Mouse (Mus musculus) adrenal gland (tissue): ENCODE results near the gene Slc22a6.

Experiments used
- intact Hi-C: fragments of 180-260 bp; cut with DNase I; formaldehyde crosslinking; loops from one replicate; pipeline ENCODE4 v1.15.1; 2025

Slc22a6 gene

DNA sequence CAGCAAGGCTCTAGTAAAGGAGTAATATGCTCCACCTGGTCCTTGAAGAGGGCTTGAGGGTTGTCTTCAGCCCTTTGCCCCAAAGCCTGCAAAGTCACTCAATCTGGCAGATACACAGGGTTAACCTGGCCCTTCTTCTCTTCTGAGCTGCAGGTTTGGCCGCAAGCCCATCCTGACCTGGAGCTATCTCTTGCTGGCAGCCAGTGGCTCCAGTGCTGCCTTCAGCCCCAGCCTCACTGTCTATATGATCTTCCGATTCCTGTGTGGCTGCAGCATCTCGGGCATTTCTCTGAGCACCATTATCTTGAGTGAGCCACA is 12.6 kb upstream of the Slc22a6 start:
- intact Hi-C loops: no loop called here

DNA sequence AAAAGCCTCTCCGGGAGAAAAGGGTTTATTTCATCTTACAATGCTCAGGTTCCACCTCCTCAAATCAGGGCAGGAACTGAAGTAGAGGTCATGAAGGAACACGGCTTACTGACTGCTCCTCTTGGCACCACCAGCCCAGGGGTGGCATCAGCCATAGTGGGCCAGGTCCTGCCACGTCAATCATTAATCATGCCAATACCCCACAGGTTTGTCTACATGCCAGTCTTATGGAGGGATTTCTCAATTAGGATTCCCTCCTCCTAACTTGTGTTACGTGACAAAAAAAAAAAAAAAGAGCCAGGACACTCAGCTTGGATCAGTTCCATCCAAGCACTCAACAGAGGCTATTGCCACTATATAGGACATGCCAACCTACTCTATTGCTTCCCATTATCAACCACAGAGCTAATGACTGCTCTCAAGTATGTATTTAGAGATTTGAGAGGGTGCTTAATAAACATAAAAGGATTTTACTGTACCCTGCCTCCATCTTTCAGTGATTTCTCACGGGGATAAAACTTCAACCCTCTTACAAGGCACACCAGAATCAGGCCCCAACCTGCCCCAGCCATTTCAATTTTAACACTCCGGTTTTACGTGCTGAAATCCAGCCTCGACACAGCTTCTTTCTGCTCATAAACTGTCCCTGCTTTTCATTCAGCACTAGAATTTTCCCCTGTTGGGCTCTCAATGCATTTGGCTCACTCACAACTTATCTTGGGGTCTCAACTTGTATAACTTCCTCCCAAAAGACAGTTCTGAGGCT is 6.3 kb upstream of the Slc22a6 start:
- intact Hi-C loops: no loop called here

DNA sequence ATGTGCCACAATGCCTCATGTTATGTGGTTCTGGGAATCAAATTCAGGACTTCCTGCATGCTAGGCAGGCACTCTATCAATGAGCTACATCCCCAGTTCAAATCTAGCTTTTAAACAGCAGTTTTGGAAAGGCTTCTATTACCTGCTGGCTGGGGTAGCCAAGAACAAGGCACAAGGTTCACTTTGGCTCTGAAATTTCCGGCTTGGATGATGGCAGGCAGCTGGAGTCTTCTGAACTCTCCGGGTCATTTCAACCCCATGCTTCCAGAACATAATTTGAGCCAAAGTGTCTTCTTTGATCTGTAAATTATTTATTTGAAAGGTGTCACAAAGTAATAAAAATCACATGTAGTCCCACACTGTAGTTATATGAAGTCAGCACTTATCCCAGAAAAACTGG is 4.7 kb upstream of the Slc22a6 start:
- intact Hi-C loops: no loop called here

DNA sequence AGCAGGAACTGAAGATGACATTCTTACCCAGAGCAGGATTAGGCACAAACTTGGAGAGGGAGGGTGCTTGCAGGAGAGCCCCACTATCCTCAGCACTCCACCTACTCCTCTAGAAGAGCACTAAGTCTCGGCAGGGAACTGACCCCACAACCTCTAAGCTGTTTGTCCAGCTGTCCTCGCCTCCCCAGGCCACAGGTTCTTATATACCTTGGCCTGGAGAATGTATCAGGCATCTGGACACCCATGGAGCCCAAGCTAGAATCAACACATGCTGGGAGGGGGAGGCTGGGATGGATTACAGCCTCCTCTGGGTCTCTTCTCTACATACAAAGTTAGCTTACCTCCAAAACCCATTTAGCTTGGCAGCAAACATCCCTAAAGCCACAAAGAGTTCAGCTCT is 3.5 kb upstream of the Slc22a6 start:
- intact Hi-C loops: no loop called here

DNA sequence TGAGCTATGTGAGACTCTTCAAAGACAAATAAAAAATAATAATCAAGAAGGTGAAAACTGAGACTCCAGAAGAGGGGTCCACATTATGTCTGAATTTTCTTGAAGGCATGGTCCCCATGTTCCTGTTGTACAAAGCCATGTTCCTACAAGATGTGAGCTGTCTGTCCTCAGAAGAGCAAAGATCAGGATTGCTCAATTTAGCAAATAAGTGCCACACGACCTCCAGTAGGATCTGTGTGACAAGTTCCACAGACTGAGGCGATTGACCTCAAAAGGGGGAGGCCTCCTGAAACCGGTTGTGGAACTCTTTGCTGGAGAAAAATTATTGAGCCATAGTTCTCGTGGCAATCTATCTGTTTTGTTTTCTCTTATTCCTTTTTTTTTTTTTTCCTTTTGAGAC is 1.5 kb upstream of the Slc22a6 start:
- intact Hi-C loops: no loop called here

DNA sequence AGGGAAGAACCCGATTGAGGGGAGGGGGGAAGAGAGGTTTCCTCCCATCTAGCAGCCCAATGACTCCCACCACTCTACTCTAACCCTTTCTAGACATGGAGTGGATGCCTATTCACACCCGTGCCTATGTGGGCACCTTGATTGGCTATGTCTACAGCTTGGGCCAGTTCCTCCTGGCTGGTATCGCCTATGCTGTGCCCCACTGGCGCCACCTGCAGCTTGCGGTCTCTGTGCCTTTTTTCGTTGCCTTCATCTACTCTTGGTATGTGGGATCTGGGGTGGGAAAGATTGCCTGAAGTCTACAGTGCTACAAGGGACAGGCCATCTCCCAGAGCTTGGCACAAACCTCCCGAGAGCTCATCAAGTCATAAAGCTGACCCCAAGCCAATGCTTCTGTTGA is 3.3 kb downstream of the Slc22a6 start:
- intact Hi-C loops: no loop called here

DNA sequence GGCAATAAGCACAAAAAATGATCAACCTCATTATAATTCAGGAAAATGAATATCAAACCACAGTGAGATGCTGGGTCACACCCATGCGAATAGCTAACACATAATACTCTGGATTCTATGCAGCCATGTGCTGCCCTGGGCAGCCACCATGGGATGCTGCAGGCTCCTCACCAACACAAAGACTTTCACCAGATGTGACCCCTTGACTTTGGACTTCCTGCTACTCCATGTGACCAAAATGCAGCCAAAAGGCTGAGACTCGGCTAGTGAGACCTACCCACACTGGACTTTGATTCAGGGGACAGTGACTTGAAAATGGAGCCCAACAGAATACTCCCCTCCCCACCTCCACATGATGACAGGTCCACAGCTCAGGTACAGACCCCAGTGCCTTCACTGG is 12.4 kb downstream of the Slc22a6 start:
- intact Hi-C loops: no loop called here

DNA sequence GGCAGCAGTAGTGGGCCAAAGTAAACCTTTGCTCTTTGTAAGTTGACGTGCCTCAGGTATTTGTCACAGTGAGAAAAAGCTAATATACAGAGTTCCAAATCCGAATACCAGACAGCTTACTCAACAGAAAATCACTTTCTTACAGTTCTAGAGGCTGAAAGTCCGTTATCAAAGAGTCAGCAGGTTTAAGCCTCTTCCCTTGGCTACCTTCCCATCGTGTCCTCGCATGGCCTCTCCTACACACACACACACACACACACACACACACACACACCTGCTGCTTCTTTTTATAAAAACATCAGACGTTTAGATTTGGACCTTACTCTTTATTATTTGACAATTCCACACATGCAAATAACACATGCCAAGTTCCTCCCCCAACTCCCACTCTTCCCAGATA is 13.0 kb downstream of the Slc22a6 start:
- intact Hi-C loops: no loop called here

DNA sequence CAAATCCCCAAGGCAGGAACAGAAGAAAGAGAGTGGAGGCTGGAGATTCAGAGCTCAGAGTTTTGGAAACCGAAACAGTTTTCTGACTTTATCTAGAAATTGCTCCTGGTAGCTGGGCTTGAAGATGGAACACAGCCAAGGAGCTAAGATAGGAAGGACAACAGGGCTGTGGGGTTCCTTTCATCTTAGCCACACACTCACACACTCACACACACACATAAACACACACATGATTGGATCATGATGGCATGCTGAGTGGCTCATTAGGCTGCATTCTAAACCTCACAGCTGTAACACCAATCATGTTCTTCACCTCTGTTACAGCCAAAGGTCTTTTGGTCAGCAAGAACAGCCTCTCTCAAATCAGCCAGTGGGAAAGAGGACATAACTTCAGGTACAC is 14.2 kb downstream of the Slc22a6 start:
- intact Hi-C loops: no loop called here

DNA sequence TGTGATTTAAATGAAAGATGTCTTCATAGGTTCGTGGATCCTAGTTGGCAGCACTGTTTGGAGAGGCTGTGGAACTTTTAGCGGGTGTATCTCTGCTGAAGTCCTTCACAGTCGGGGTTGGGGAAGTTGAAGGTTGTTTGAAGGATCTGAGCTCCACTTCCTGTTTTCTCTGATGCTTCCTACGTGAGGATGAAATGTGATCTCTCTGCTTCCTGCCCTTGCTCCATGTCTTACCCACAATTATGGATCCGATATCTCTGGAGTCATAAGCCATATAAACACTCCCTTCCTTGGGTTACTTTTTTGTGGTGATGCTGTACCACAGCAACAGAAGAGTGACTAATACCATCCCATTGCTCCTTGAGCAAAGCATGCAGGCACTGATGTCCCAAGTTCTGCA is 24.2 kb downstream of the Slc22a6 start:
- intact Hi-C loops: no loop called here

DNA sequence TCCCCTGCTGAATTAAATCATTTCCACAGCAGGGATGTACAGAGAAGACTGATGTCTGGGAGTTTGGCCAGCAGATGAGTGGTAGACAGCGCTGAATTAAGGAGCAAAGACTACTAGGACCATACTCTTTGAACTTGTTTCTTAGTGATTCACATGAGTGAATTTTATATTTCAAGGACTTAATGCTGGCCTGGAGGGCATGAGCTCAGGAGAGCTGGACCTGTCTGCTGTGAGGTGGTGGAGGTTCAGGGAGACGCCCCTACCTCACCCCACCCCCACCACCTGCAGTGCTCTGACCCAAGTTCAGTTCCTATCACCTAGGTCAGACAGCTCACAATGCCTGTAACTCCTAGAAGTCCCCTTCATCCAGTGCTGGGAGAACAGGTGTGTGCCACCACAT is 28.6 kb downstream of the Slc22a6 start:
- intact Hi-C loops: no loop called here

DNA sequence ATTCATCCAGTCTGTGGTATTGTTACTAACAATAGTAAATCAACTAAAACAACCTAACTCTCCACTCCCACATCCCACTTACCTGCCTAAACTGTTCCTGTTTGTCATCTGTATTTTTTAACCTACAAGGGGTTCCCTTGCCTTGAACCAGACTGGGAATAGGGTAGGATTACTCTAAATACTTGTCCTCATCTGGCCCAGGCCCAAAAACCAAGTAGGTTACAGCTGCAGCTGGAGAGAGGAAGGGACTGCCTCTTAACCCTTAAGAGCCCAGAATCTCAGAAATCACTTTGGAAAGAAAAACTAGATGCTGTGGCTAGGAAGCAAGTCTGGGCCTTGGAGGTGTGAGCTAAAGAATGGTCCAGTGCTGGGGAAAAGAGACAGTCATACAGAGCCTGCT is 38.0 kb downstream of the Slc22a6 start:
- intact Hi-C loops: no loop called here

DNA sequence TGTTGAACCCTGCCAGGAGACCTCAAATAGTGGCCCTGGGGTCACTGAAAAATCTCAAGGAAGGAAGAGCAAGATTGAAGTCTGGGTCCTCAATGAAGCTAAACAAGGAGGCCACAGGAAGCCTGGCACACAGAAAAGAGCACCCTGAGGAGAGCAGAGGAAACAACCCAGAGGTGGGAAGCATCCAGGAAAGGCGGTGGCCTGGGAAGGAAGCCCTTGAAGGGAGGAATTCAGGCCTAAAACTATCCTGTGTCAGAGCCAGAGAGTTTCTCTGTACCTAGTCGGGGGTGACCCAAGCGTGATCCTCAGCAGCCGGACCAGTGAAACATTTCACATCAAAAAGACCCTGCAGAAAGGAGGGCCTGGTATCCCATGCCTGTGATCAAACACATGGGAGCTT is 38.5 kb downstream of the Slc22a6 start:
- intact Hi-C loops: no loop called here

DNA sequence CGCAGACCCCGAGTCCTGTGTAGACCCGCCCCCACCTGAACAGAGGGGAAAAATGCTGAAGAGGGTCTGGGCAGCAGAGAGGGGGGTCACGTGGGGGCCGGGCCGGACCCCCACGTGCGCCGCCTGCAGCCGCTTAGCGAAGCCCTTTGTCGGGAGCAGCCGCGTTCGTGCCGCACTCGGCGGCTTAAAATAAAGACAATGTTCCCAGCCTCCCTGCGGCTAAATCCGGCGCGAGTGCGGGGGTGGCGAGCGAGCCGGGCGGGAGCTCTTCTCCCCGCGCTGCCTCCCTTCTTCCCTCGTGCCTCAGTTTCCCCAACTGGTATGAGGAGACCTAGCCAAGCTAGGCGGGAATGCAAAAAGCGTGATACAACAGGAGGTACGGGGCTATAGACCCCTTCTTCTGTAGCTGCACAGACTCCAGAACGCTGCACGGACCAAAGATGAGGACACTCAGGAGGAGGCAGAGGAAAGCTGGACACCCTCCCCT is 44.0 kb downstream of the Slc22a6 start:
- intact Hi-C loops: no loop called here

DNA sequence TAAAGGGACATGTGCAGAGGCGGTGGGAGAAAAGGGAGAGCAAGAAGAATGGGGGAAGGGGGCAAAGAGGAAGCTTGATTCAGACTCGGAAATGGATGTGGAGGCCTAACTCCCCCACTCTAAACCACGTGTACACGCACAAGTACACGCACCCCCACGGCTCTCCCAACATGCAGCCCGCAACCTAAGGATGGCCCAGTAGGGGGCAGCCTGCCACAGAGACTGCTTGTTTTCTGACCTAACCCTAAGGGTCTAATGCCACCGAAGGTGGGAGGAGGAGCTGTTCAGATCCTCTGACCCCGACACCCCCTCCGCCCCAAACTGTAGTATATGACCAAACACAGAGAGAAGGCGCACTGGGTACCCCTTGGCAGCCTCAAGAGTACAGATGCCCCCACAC is 44.5 kb downstream of the Slc22a6 start:
- intact Hi-C loops: no loop called here

DNA sequence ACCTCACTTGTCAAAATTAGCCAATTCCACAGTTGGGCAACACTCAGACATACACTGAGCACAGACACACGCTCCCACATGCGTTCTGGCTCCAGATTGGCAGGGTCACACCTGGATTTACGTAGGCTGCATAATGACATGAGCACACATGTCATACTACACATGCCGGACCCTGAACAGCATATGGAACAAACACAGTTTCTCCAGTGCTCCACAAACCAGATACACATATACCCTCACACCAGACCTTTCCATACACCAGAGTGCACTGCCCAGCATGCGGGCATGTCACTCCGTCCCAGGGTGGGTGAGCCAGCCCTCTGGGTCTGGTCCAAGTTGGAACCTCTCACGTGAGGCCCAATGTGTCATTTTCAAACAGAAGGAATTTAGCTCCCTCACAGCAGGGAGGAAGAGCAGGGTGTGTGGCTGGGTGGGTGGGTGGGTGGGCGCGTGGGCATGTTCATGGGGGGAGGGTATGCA is 45.6 kb downstream of the Slc22a6 start, which contains the start of gene Chrm1:
Gene Chrm1, plus strand, starts transcription at position 430 of the 480 bp plus-strand sequence.
- intact Hi-C loops: no loop called here

DNA sequence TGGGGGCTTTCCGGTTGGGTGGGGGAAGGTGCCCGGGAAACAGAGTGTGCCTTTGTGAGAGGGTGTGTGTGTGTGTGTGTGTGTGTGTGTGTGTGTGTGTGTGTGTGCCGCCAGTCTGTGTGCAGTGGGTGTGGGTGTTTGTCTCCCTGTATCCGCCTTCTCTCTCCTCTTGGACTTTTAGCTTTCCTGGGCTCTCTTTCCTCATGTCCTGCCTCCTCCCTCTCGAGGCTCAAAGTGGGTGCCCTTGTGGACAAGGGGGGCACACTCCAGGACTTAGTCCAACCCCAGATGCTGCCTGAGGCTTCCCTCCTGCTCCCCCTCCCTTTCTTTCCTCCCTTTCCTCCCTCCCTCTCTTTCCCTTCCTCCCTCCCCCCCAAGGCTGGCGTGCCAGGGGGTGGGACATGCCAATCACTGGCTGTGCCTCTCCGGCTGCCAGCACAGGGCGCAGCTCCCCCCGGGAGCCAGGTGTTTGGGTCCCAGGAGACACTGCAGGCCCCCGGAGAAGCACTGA is 46.1 kb downstream of the Slc22a6 start:
- intact Hi-C loops: no loop called here

DNA sequence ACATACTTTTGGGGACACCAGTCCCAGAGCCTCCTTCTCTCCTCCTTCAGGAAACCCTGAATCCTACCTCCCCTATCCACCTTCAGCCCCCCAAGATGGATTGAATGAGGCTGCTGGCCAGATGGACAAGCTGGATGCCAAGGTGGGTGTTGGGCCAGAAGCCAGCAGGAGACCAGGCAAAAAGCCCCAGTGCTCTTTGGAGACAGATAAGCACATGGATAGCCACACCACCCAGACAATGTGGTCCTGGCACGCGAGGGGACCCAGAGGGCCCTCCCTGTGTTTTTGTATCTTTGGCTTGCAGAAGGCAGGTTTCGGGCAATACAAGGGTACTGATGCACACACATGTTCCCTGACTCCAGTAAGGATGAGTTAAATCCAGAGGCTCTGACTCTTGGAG is 47.0 kb downstream of the Slc22a6 start:
- intact Hi-C loops: no loop called here

DNA sequence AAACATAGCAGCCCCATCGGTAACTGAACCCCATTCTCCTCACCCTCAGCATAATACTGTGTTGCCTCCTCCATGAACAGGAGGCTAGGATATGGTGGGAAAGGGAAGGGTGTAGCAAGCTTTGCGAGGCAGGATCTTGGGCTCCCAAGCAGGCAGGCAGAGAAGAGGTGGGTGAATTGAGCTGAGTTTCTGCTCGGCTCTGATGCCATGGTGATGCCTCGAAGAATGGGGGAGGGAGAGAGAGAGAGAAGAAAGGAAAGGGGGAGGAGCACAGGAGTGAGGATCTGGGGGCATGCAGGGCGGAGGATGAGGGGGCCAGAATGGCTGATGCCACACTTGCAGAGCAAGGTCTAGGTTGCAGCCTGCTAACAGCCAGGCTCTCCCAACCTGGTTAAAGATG is 47.9 kb downstream of the Slc22a6 start:
- intact Hi-C loops: no loop called here

DNA sequence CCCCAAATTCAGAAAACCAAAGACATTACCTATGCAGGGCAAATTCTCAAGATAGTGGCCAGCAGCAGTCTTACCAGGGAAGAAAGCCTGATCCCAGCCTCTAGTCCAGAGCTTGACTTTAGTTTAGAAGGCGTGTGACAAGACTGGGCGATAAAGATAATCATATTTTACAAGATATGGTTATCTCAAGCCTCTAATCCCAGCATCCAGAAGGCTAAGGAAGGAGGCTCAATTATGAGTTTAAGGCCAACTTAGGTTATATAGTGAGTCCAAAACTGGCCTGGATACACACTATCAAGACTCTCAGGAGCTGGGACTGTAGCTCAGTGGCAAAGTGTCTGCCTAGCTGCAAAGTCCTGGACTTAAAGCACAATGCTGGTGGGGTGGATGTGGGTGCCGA is 55.0 kb downstream of the Slc22a6 start:
- intact Hi-C loops: no loop called here

DNA sequence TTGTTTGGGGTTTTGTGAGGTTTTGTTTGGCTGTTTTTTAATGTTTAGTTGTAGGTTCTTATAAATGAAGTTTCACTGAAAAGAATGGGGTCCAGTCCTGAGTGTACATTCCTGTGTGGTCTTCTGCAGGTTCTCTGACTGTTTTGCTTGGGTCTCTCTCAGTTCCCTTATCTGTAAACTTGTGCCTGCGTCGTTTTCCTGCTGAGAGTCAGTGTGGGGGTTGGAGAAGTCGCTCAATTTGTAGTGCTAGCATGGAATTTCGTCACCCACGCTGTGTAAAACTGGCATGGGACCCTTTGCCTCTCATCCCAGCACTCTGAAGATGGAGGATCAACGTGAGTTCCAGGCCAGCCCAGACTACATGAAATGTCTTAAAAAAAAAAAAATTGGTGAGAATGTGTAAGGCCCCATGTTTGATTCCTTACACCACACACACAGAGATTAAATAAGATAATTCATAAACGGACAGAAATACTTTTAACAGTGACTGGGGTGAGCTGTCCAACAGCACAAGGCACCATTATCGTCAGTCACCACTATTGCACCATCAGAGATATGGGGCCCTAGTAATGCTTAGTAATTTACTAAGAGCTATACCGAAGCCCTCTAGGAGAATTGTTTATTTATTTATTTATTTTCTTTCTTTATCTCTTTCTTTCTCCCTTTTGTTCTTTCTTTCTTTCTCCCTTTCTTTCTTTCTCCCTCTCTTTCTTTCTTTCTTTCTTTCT is 55.7 kb downstream of the Slc22a6 start:
- intact Hi-C loops: no loop called here
